Mouse (Mus musculus) heart, embryonic 14.5 days (tissue): ENCODE results near the gene Cxcl9. TPM values are rescaled to one million over a fixed set of nuclear protein-coding genes. Genes with fewer than 3 reads are reported as not detected.

Experiments used
- ATAC-seq: fragments of 200-750 bp; cut with Nextera tagmentation; 2 replicates; pipeline ENCODE4 v1.8.0; 2017; ENCODE audit warnings: low read depth, moderate TSS enrichment; ENCODE audit not compliant: insufficient number of reproducible peaks, insufficient read depth, low FRiP score
- H3K27ac ChIP-seq, 2 experiments: fragments of 200-500 bp in 1 of 2; fragments of 300-500 bp in 1 of 2; sonication (generic) in 1 of 2; replicated peaks in 1 of 2; 2 replicates each; pipeline ENCODE4 v1.5.1; 2012 to 2014; ENCODE audit warnings: low read depth in 2 of 2, low read length in 2 of 2, control low read depth in 1 of 2, mild to moderate bottlenecking in 1 of 2, mixed read lengths in 1 of 2; ENCODE audit not compliant: control insufficient read depth in 1 of 2, insufficient read depth in 1 of 2
- H3K27me3 ChIP-seq: fragments of 300-500 bp; sonication (generic); 2 replicates; pipeline ENCODE4 v1.6.1; 2014; ENCODE audit warnings: mild to moderate bottlenecking, low read length, control low read depth; ENCODE audit not compliant: control insufficient read depth, insufficient read depth
- H3K36me3 ChIP-seq: fragments of 300-500 bp; sonication (generic); 2 replicates; pipeline ENCODE4 v1.6.1; 2014; ENCODE audit warnings: mild to moderate bottlenecking, control low read depth, low read length, mixed read lengths; ENCODE audit not compliant: control insufficient read depth, insufficient read depth
- H3K4me1 ChIP-seq, 2 experiments: fragments of 200-500 bp in 1 of 2; fragments of 300-500 bp in 1 of 2; sonication (generic) in 1 of 2; 2 replicates each; pipeline ENCODE4 v1.6.1; 2012 to 2014; ENCODE audit warnings: low read length in 2 of 2, control low read depth in 1 of 2, mixed read lengths in 1 of 2; ENCODE audit not compliant: control insufficient read depth in 2 of 2, insufficient read depth in 2 of 2
- H3K4me2 ChIP-seq: fragments of 300-500 bp; sonication (generic); 2 replicates; pipeline ENCODE4 v1.6.1; 2014; ENCODE audit warnings: mild to moderate bottlenecking, low read length
- H3K4me3 ChIP-seq, 2 experiments: fragments of 200-500 bp in 1 of 2; fragments of 300-500 bp in 1 of 2; sonication (generic) in 1 of 2; 2 replicates each; pipeline ENCODE4 v1.5.1; 2012 to 2014; ENCODE audit warnings: low read length in 2 of 2, mild to moderate bottlenecking in 2 of 2, control low read depth in 1 of 2, low read depth in 1 of 2, moderate library complexity in 1 of 2; ENCODE audit not compliant: control insufficient read depth in 1 of 2, insufficient read depth in 1 of 2
- H3K9ac ChIP-seq: fragments of 300-500 bp; sonication (generic); 2 replicates; pipeline ENCODE4 v1.6.1; 2014; ENCODE audit warnings: mild to moderate bottlenecking, low read length
- H3K9me3 ChIP-seq: fragments of 300-500 bp; sonication (generic); 2 replicates; pipeline ENCODE4 v1.6.1; 2016; ENCODE audit warnings: low read length, control low read depth; ENCODE audit not compliant: control insufficient read depth
- WGBS: fragments of 180-500 bp; shearing (Covaris S2); extraction: QIAGEN DNeasy Blood & Tissue Kit; methylation state at CpG from one replicate; pipeline ENCODE4 v1.1.7; 2014; 5-methylcytosine and 5-hydroxymethylcytosine counted together
- polyA plus RNA-seq: library from polyadenylated mRNA; unstranded; fragments of >200 nt; fragmentation: Nextera tagmentation; extraction: Ambion mirVana; gene quantifications from 2 replicates; pipeline ENCODE4 v1.2.1, GENCODE M21; 2014

The Cxcl9 gene
- polyA plus RNA-seq, result not detected in 2 replicates

DNA sequence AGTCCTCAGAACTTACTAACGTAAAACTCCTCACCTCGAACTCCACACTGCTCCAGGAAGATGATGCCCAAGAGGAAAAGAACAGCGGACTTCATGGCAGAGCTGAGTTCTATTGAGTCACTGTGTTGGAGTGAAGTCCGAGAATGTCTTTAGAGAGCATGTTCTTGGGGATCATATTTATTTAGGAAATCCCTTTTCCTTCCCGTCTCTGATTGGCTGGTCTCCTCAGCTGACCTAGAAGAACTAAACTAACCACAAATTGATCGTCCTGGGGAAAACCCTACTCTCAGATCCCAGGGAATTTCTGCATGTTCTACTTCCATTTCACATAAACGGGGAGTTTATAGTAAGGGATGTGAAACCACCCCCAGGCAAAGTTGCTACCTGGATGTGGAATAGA is at the start of gene Cxcl9:
Gene Cxcl9 (minus strand): TSS at position 151 of the 400 bp plus-strand sequence.
- Histone ChIP-seq H3K27ac (no peak within 1 kb of the TSS), H3K9ac (no peak within 1 kb of the TSS), H3K4me3 (no peak within 1 kb of the TSS), H3K4me2 (no peak within 1 kb of the TSS), H3K36me3 (no peaks in the 10 kb centered on the region), H3K9me3 (no peaks in the 10 kb centered on the region), H3K4me1 (peaks cover 3 to 5% of the 10 kb centered on the region in 2 experiments; a peak in 3 of 4 replicates), H3K27me3 (no peaks in the 10 kb centered on the region)
- ATAC-seq, result no peak
- 83% methylated on average over 7 of the region's 7 CpGs for WGBS

DNA sequence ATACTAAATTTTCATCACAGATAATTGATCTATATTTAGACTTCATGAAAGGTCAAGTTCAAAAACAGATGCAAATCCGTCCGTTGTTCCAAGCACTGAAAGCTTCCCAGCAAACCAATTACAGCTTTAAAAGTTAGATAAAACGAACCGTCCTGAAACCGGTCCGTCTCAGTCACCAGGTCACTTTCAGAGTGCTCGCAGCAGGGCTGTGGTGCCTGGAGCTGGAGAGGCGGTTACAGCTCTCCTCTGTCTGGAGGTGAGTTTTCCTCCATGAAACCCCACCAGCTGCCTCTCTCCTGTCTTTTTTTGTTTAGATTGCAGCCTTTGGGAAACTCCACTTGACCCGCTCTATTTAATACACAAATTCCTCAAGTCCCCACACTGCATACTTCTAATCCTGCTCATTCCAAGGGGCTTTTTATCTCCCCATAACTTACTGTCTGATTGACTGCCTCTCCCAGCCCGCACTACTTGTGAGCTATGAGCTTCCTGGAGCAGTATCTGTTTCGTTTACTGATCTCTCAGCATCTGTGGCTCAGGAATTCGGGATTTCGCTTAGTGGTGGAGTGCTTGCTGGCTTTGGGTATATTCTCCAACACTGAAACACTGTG is 49.0 kb upstream of the Cxcl9 start:
- Histone ChIP-seq H3K36me3 (no peaks in the 10 kb centered on the region), H3K4me3 (0 out of 4 replicates have a peak overlapping the region, but pooled peaks of 1 of the 2 experiments have one; percentile 13), H3K4me2 (peak overlapping the region; percentile 55), H3K9ac (no peak overlapping the region), H3K27ac (no peak overlapping the region), H3K4me1 (peaks cover 3 to 20% of the 10 kb centered on the region in 2 experiments; a peak in 3 of 4 replicates), H3K27me3 (no peaks in the 10 kb centered on the region), H3K9me3 (no peaks in the 10 kb centered on the region)
- WGBS, result 16% methylated on average over 13 of the region's 13 CpGs
- no peak for ATAC-seq

DNA sequence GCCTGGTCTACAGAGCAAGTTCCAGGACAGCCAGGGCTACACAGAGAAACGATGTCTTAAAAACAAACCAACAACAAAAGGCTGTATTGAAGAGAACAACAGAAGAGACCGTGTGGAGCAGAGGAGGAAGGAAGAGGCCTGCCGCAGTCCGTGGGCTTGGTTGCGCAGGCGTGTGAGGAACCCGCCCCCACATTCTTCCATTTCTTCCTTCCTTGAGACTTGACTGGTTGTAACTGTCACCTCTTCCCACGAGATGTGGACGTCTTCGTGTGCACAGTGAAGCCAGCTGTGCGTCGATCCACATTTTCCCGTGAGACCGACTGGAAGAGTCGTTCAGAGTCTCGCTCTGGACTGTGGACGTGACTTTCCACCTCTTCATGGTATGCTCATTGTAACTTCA is 47.5 kb upstream of the Cxcl9 start:
- no peaks in the 10 kb centered on the region for H3K36me3 ChIP-seq
- 0 out of 4 replicates have a peak overlapping the region, but pooled peaks of 1 of the 2 experiments have one; percentile 0 for H3K27ac ChIP-seq
- 77% methylated on average over 17 of the region's 17 CpGs for WGBS
- H3K4me2 ChIP-seq, result no peak overlapping the region
- no peak overlapping the region for H3K4me3 ChIP-seq
- H3K9ac ChIP-seq, result no peak overlapping the region
- ATAC-seq, result no peak
- peaks cover 3 to 17% of the 10 kb centered on the region in 2 experiments; a peak in 3 of 4 replicates for H3K4me1 ChIP-seq
- H3K27me3 ChIP-seq, result no peaks in the 10 kb centered on the region
- no peaks in the 10 kb centered on the region for H3K9me3 ChIP-seq

DNA sequence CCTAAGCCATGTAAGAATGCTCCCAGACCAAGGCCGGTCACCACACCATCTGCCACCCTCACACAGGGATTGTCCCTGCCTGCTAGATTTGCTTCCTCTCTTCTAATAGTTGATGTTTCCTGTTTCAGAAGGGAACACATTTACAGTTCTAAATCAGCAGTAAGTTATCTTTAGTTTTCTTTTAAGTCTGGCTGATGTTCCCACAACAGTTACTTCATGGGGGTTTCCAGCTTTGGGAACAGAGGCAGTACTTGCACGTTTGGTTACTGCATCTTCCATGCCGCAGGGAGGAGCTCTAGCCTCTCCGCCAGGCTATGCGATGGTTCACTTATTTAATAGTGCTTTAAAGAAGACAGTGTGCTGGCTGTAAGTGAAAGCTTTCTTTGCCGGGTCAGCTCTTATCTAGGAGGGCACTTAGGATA is 46.9 kb upstream of the Cxcl9 start:
- H3K36me3 ChIP-seq, result no peaks in the 10 kb centered on the region
- H3K9me3 ChIP-seq, result no peaks in the 10 kb centered on the region
- H3K4me3 ChIP-seq, result no peak overlapping the region
- no peaks in the 10 kb centered on the region for H3K27me3 ChIP-seq
- no peak overlapping the region for H3K9ac ChIP-seq
- peaks cover 3 to 17% of the 10 kb centered on the region in 2 experiments; a peak in 3 of 4 replicates for H3K4me1 ChIP-seq
- WGBS, result 42% methylated on average over 6 of the region's 6 CpGs
- no peak overlapping the region for H3K4me2 ChIP-seq
- H3K27ac ChIP-seq, result 0 out of 4 replicates have a peak overlapping the region, but pooled peaks of 1 of the 2 experiments have one; percentile 0
- no peak for ATAC-seq

DNA sequence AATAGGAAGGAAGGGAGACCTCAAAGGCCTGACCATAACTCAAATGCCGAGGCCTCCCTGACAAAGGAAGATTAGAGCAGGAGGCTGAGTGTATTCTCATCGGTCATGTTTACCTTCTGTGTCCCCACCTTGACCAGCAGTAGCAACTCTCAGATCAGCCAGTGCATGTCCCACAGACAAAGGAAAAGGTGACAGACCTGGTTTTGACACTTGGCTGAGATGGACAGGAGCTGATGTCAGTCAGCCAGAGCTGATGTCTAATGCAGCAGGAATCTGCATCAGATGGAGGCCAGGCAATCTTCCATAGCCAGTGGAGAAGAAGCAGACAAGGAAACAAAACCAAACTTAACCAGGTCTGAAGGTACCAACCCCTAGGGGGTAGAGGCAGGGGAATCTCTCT is 44.7 kb upstream of the Cxcl9 start:
- H3K9me3 ChIP-seq, result no peaks in the 10 kb centered on the region
- H3K27ac ChIP-seq, result no peak overlapping the region
- ATAC-seq, result no peak
- no peak overlapping the region for H3K9ac ChIP-seq
- no peaks in the 10 kb centered on the region for H3K36me3 ChIP-seq
- no peak overlapping the region for H3K4me3 ChIP-seq
- 26% methylated on average over 2 of the region's 2 CpGs for WGBS
- H3K4me1 ChIP-seq, result peaks cover 8 to 17% of the 10 kb centered on the region in 2 experiments; a peak in 3 of 4 replicates
- H3K27me3 ChIP-seq, result no peaks in the 10 kb centered on the region
- no peak overlapping the region for H3K4me2 ChIP-seq

DNA sequence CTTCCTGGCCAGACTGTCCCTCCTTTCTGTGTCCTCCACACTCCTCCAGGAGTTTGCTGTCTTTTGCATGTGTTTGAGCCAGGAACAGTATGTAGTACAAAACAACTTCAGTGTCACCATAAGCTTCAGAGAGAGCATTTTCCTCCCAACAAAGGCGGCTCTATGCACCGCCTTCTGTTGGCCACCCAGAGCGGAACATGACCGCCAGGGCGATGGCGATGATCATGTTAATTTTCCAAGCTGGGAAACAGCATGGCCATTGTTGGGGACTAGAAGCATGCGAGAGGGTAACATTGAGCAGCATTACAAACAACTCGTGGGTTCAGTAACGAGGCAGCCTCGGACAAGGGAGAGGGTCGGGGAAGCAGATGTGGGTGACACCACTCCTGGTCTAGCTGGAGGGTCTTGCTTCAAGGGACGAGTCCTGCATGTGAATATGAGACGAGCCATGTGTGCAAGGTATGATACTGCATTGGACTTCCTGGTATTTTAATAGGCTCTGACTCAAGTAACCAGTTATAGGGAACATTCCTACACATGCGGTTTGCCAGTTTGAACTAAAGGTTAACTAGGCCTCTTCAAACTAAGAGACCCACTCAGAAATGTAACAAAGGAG is 43.6 kb upstream of the Cxcl9 start:
- Histone ChIP-seq H3K9ac (no peak overlapping the region), H3K4me1 (peaks cover 5 to 7% of the 10 kb centered on the region in 2 experiments; a peak in 2 of 4 replicates), H3K36me3 (no peaks in the 10 kb centered on the region), H3K27me3 (no peaks in the 10 kb centered on the region), H3K4me2 (no peak overlapping the region), H3K9me3 (no peaks in the 10 kb centered on the region), H3K27ac (no peak overlapping the region), H3K4me3 (no peak overlapping the region)
- ATAC-seq, result no peak
- WGBS, result 84% methylated on average over 14 of the region's 14 CpGs

DNA sequence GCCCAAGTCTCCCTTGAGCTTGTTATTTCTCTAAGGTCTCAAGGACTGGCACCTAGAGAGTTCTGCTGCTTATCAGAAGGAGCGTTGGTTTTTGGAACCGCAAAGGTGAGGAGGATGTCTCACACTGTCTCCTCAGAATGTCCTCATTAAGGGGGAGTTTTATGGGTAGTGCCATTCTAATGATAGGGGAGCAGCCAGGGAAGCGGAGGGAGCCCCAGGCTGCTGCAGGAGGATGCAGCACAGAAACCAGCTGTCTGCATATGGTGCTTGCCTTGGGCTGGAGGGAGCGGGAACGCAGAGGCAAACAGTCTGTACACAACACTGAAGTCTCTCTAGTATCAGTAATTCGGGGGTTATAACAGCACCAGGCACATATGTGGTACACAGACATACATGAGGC is 43.0 kb upstream of the Cxcl9 start:
- H3K4me3 ChIP-seq, result no peak overlapping the region
- H3K9me3 ChIP-seq, result no peaks in the 10 kb centered on the region
- WGBS, result 74% methylated on average over 6 of the region's 6 CpGs
- H3K4me1 ChIP-seq, result peaks cover 5% of the 10 kb centered on the region in 2 experiments; a peak in 2 of 4 replicates
- no peak overlapping the region for H3K4me2 ChIP-seq
- no peak overlapping the region for H3K9ac ChIP-seq
- ATAC-seq, result no peak
- no peaks in the 10 kb centered on the region for H3K36me3 ChIP-seq
- H3K27me3 ChIP-seq, result no peaks in the 10 kb centered on the region
- H3K27ac ChIP-seq, result no peak overlapping the region
